Mouse (Mus musculus) colon, adult 2 months (tissue): ENCODE data around the gene Ints4. TPM values are rescaled to one million over a fixed set of nuclear protein-coding genes. Genes with fewer than 3 reads are reported as not detected.

Source experiments
- polyA plus RNA-seq: library from polyadenylated mRNA; depleted of rRNA; stranded (reverse); fragments of >200 nt; gene quantifications from 2 replicates; pipeline ENCODE4 v1.2.3, GENCODE M21; 2012; rRNA removed

The Ints4 gene
- 52.9 and 54.5 TPM in 2 replicates for polyA plus RNA-seq

GRCm38 (mm10) chr7:97480821-97481339 is at the start of gene Ints4:
Gene Ints4 (plus strand): TSS chr7:97480956.

DNA sequence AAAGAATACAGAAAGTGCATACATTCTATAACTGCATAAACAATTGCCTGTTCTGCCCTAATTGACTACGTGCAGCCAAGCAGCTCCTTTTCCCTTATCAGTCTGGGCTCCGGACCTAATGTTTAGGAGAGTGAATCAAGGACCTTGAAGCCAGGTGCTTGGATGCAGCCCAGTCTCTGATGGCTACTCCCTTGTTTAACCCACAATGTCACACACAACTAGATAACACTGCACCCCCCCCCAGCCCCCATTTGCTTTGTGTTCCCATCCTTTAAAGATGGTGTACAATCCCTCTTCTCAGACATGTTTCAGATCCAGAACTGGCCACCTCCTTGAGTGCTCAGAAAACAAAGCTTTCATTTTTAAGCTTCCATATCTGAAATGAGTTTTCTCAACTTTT is 29.7 kb upstream of the Ints4 start, which contains the start of gene Kctd14:
Gene Kctd14 (plus strand): TSS at position 301 of the 400 bp plus-strand sequence.

DNA sequence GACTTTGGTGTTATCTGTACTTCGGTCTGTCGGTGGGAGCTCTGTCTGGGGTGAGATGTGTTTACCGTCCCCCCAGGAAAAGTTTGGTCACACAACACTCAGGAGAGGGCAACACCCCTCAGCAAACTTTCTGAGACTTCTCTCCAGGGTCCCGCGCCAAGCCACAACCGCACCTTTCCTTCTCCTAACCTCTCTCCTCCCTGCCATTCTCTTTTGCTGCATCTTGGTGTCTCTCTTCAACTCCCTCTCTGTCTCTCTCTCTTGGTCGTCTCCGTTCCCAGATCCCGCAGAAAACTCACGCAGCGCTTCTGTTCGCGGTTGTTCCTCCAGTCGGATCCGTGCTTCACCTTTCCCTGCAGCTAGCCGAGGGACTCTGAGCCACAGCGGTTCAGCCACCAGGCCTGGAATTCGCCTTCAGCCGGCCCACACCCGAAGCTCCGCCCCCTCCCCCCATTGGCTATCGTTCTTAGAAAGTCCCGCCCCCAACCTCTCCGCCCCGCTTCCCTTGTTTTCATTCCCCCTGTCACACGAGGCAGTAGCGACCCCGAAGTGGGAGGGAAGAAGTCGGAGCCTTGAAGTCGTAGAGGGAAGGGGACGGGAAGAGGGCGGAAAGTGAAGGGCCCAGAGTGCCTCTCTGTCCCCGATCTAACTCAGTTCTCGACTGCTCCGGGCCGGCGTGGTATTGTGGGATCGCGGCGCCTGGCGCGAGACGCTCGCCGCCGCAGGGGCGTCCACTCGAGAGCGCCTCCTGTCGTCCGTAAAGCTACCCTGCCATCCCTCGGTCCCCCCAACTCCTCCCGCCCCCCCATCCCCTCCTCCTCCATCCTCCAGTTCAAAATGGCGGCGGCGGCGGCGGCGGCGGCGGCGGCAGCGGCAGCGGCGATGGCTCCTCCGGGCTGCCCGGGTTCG is 98.6 kb downstream of the Ints4 start, which contains the start of the genes Aamdc and Rsf1:
Gene Aamdc (minus strand): TSS at position 431 of the 909 bp plus-strand sequence.
Gene Rsf1 (plus strand): TSS at position 823 of the 909 bp plus-strand sequence.

Other genes starting within 250 kb of the Ints4 start
- 5.7 and 7.1 TPM in 2 replicates for gene Usp35, start 148.9 kb upstream of the Ints4 start, polyA plus RNA-seq
- 4.5 and 5.6 TPM in 2 replicates for gene Kctd21, start 148.6 kb upstream of the Ints4 start, polyA plus RNA-seq
- gene Alg8, start 109.3 kb upstream of the Ints4 start, polyA plus RNA-seq, result 8.7 and 9.6 TPM in 2 replicates
- gene Ndufc2, start 81.0 kb upstream of the Ints4 start, polyA plus RNA-seq, result 173 and 192 TPM in 2 replicates
- gene Thrsp, start 63.2 kb upstream of the Ints4 start, polyA plus RNA-seq, result 6.9 and 9.8 TPM in 2 replicates
- gene Kctd14, start 29.6 kb upstream of the Ints4 start, polyA plus RNA-seq, result 8.1 and 10.0 TPM in 2 replicates
- 23.7 and 24.4 TPM in 2 replicates for gene Aamdc, start 98.5 kb downstream of the Ints4 start, polyA plus RNA-seq
- 1.4 and 1.9 TPM in 2 replicates for gene Rsf1, start 98.9 kb downstream of the Ints4 start, polyA plus RNA-seq
- gene Clns1a, start 215.7 kb downstream of the Ints4 start, polyA plus RNA-seq, result 21.9 and 25.0 TPM in 2 replicates